Mouse (Mus musculus) hindbrain, postnatal 0 days (tissue): ENCODE measurements at regions not wholly inside any gene's neighbourhood (a gene's known extent, or its start where the extent isn't known, plus 50 kb on each side); places are given as distances from the start of the nearest gene placed in this dataset.

Source experiments
- ATAC-seq: fragments of 200-750 bp; cut with Nextera tagmentation; 2 replicates; pipeline ENCODE4 v1.8.0; 2017; ENCODE audit warnings: mild to moderate bottlenecking, moderate TSS enrichment, moderate library complexity
- DNase-seq: peaks from one replicate; pipeline ENCODE4 v3.0.0-alpha.2; 2015; ENCODE audit warnings: low spot score
- H3K27ac ChIP-seq: fragments of 300-500 bp; sonication (generic); 2 replicates; pipeline ENCODE4 v1.5.1; 2014; ENCODE audit warnings: mild to moderate bottlenecking
- H3K27me3 ChIP-seq: fragments of 300-500 bp; sonication (generic); 2 replicates; pipeline ENCODE4 v1.6.1; 2014; ENCODE audit warnings: low read length, mixed read lengths; ENCODE audit not compliant: insufficient read depth
- H3K36me3 ChIP-seq: fragments of 300-500 bp; sonication (generic); 2 replicates; pipeline ENCODE4 v1.6.1; 2014; ENCODE audit warnings: low read length, mixed read lengths; ENCODE audit not compliant: insufficient read depth
- H3K4me1 ChIP-seq: fragments of 300-500 bp; sonication (generic); 2 replicates; pipeline ENCODE4 v1.6.1; 2014; ENCODE audit warnings: antibody characterized with exemption, low read length, mixed read lengths; ENCODE audit not compliant: insufficient read depth
- H3K4me2 ChIP-seq: fragments of 300-500 bp; sonication (generic); 2 replicates; pipeline ENCODE4 v1.6.1; 2014; ENCODE audit warnings: low read depth, mild to moderate bottlenecking, low read length, moderate library complexity, mixed read lengths
- H3K4me3 ChIP-seq: fragments of 300-500 bp; sonication (generic); 2 replicates; pipeline ENCODE4 v1.5.1; 2014; ENCODE audit warnings: low read length
- H3K9ac ChIP-seq: fragments of 300-500 bp; sonication (generic); replicated peaks from 2 replicates; pipeline ENCODE4 v1.6.1; 2014; ENCODE audit warnings: mild to moderate bottlenecking, low read length, moderate library complexity, mixed read lengths
- H3K9me3 ChIP-seq: fragments of 300-500 bp; sonication (generic); 2 replicates; pipeline ENCODE4 v1.6.1; 2016; ENCODE audit warnings: low read length, mixed read lengths
- CTCF ChIP-seq: IDR thresholded peaks from 2 replicates; pipeline ENCODE4 v1.5.1; 2016; ENCODE audit warnings: antibody characterized with exemption, control low read depth, low read depth
- WGBS: fragments of 180-500 bp; shearing (Covaris S2); extraction: QIAGEN DNeasy Blood & Tissue Kit; methylation state at CpG from one replicate; pipeline ENCODE4 v1.1.7; 2014; 5-methylcytosine and 5-hydroxymethylcytosine counted together

DNA sequence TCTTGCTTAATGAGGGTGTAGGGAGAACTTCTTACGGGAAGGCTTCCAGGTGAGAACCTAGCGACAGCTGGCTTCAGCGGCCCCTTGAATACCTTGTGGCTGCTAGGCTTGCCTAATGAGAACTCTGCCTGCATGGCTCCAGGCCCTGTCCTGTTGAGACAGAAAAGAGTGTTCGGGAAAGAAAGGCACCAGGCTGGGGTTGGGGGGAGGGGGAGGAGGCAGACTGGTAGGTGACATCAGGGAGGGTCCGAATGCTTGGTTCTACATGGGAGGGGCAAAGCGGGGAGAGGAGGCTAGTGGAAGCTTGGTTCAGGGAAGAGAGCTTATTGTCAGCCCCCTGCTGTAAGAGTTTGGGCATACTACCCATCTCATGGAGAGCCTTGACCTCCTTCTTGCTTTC is 1164.9 kb upstream of the A1bg start:
- ATAC-seq (no peak), DNase-seq (no peak)
- H3K9me3 ChIP-seq: no peaks in the 10 kb centered on the region
- H3K36me3 ChIP-seq: no peaks in the 10 kb centered on the region
- H3K9ac ChIP-seq: no peak overlapping the region
- no peak for TF ChIP-seq CTCF
- H3K27ac ChIP-seq: no peak overlapping the region
- no peaks in the 10 kb centered on the region for H3K27me3 ChIP-seq
- H3K4me3 ChIP-seq: no peak overlapping the region
- peaks cover 4% of the 10 kb centered on the region; the same call in 1 of the 2 replicates for H3K4me1 ChIP-seq
- H3K4me2 ChIP-seq: no peak overlapping the region
- WGBS: 57% methylated on average over 6 of the region's 6 CpGs

DNA sequence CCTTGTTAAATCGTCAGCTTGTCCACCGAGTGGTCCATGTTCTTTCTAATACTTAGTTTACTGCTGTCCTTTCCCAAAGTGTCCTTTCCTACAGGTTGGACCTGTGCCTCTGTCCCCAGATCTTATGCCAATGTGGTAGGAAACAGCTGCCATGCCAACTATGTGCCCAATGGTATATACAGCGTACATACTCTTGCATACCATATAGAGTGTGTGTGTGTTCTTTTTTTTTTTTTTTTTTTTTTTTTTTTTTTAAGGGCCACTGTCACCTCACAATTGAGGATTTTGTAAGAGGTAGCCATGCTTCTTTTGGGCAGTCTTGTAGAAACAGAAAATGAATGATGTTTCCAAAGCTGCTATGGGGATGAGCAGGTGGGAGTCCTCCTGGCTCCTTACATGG is 1163.2 kb upstream of the A1bg start:
- ATAC-seq (no peak), DNase-seq (no peak)

DNA sequence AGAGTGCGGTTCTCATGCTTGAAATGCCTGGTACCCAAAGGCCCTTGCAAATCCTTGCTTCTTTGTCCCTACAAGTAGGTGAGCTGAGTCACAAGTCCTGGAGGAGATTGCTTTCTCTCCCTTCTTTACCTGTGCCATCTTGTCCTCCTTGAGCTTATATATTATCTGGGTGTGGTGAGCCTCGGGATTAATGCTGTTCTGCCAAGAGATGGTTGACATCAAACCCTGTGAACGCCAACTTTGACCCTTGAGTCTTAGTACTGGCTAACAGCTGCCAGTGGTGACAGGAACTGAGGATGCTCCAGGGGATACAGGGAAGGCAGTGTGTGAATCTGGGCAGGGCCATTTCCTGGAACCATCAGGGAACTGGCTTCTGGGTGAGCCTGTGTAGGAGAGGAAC is 1160.5 kb upstream of the A1bg start:
- TF ChIP-seq CTCF: no peak
- DNase-seq (no peak), ATAC-seq (no peak)
- Histone ChIP-seq H3K27me3 (no peaks in the 10 kb centered on the region), H3K4me3 (no peak overlapping the region), H3K36me3 (no peaks in the 10 kb centered on the region), H3K27ac (no peak overlapping the region), H3K9ac (no peak overlapping the region), H3K9me3 (no peaks in the 10 kb centered on the region), H3K4me1 (no peaks in the 10 kb centered on the region), H3K4me2 (no peak overlapping the region)
- WGBS: 92% methylated on average over 3 of the region's 3 CpGs

More for the DNA sequence above, 1163.2 kb upstream of the A1bg start:
- Histone ChIP-seq H3K36me3 (no peaks in the 10 kb centered on the region), H3K4me2 (no peak overlapping the region), H3K4me1 (no peaks in the 10 kb centered on the region), H3K27ac (no peak overlapping the region), H3K4me3 (no peak overlapping the region), H3K9ac (no peak overlapping the region), H3K9me3 (no peaks in the 10 kb centered on the region), H3K27me3 (no peaks in the 10 kb centered on the region)
- WGBS: 83% methylated on average over 3 of the region's 3 CpGs
- no peak for TF ChIP-seq CTCF

DNA sequence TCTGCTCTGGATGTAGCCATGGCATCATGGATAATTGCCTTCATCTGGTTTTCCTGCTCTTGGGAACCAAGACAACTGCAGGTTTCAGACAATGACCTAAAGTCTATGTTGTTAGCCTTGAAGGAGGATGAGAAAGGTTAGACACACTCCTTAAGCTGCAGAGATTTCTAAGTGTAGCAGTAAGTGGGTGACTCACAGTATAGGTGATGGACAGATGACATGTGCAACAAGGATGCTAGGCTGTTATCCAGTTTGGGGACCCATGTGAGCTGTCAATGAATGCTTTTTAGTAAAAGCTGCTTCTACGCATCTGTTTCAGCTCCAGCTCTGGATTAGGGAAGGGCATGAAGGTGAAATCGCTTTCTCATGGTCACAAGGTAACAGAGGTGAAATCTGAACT is 1159.7 kb upstream of the A1bg start:
- 98% methylated on average over 2 of the region's 2 CpGs for WGBS
- TF ChIP-seq CTCF: no peak
- ATAC-seq (no peak), DNase-seq (no peak)
- Histone ChIP-seq H3K36me3 (no peaks in the 10 kb centered on the region), H3K4me1 (no peaks in the 10 kb centered on the region), H3K4me2 (no peak overlapping the region), H3K9ac (no peak overlapping the region), H3K27me3 (no peaks in the 10 kb centered on the region), H3K27ac (no peak overlapping the region), H3K9me3 (no peaks in the 10 kb centered on the region), H3K4me3 (no peak overlapping the region)

DNA sequence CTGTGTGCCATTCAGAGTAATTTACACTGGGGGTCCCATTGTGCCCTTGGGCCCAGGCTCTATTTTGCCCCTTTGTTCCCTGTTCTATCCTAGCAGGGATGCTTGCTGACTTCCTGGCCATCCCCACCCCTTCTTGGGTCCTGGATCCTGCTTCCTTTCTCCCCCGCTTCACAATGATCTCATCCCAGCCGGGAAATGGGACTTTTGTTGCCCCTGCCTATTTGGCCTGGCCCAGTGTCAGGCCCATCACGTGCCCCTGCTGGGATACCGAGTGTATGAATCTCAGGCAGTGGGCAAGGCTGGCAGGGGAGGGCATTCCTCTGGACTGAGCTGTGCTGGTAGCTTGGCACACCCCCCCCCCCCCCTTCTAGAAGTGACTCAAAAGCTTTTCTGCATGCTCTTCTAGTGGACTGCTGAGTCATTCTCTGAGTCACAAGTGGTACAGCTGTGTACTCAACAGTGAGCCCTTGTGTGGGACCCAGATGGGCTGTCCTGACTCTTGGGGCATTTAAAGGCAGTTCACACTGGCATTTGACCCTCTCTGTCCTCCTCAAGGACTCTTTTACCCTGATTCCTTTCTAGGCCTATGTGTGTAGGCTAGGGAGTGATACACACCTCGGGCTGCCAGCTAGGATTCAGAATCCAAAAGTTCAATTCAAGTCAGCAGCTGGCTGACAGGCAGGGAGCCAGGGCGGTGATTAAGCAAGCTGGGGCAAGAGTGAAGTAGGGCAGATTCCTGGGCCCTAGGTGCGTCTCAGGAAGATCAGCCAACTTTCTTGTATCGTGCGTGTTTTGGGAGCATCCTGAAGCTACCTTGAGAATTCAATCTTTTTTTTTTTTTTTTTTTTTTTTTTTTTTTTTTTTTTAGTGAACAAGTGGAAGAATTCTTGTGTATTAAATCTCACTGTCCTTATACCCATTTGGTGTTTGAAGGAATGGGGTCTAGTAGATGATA is 1156.6 kb upstream of the A1bg start:
- Histone ChIP-seq H3K36me3 (no peaks in the 10 kb centered on the region), H3K9ac (no peak overlapping the region), H3K4me3 (no peak overlapping the region), H3K27ac (no peak overlapping the region; the same call in 1 of the 2 replicates), H3K4me1 (no peaks in the 10 kb centered on the region), H3K9me3 (no peaks in the 10 kb centered on the region), H3K27me3 (no peaks in the 10 kb centered on the region), H3K4me2 (no peak overlapping the region)
- DNase-seq: peak; percentile 60
- 53% methylated on average over 9 of the region's 9 CpGs for WGBS
- ATAC-seq: peak; percentile 95
- no peak for TF ChIP-seq CTCF

DNA sequence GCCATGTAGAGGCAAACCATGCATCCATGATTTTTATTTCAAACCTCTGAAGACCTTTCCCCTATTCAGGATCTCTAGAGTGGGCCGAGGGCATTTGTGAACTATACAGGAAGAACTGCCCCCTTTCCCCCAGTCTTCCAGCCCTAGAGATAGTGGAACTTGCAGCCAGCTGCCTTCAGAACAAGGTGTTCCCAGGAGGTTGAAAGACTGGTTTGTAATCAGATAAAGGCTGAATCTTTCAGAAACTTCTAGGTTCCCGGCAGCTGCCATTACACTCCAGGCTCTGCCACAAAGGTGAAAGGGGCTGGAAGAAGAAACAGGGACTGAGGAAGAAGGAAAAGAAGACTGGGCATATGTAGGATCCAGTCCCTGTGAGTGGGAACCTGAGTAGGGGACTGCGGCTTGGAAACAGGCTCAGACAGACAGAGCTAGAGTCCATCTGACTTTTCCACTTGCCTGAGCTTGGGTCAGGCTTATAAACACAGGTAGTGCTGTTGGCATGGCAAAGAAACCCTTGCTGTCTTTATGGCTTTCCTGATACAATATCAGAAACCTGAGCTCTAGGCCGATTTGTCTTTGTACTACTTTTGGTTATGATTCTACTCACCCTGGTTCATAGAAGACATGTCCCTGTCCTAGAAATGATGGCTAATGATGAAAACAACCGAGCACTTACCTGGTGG is 1153.9 kb upstream of the A1bg start:
- H3K4me3 ChIP-seq: no peak overlapping the region
- no peak overlapping the region for H3K9ac ChIP-seq
- H3K27ac ChIP-seq: no peak overlapping the region
- H3K27me3 ChIP-seq: no peaks in the 10 kb centered on the region
- no peak for TF ChIP-seq CTCF
- DNase-seq (no peak), ATAC-seq (no peak)
- no peak overlapping the region for H3K4me2 ChIP-seq
- no peaks in the 10 kb centered on the region for H3K9me3 ChIP-seq
- H3K36me3 ChIP-seq: no peaks in the 10 kb centered on the region
- 91% methylated on average over 5 of the region's 5 CpGs for WGBS
- no peaks in the 10 kb centered on the region for H3K4me1 ChIP-seq
